Mouse (Mus musculus): ENCODE measurements at regions not wholly inside any gene's neighbourhood (a gene's known extent, or its start where the extent isn't known, plus 50 kb on each side); places are given as distances from the start of the nearest gene placed in this dataset.

GRCm38 (mm10) chr6:140890591-140890990, 161.5 kb downstream of the Gm11077 start:
- Histone ChIP-seq H3K27me3 (ENCODE audit: control insufficient read depth in 1 of 2, insufficient read depth in 2 of 2, low read length in 2 of 2) (no peaks in the 10 kb centered on the region), H3K79me2 (ENCODE audit: control insufficient read depth, insufficient read depth, low read length, poor library complexity) (no peaks in the 10 kb centered on the region), H3K4me1 (ENCODE audit: control insufficient read depth in 1 of 2, insufficient read depth in 2 of 2, low read length in 2 of 2) (no peaks in the 10 kb centered on the region), H3K36me3 (ENCODE audit: control insufficient read depth in 1 of 2, insufficient read depth in 2 of 2, low read length in 2 of 2) (no peaks in the 10 kb centered on the region), H3K9me3 (replicated peaks; ENCODE audit: insufficient read depth, low read length) (no peaks in the 10 kb centered on the region), H3K9ac (ENCODE audit: control insufficient read depth, low read depth, low read length, poor library complexity, severe bottlenecking) (no peak overlapping the region), H3K27ac (ENCODE audit: control insufficient read depth, low read depth, low read length) (no peak overlapping the region), H3K4me3 (ENCODE audit: control insufficient read depth in 1 of 2, insufficient read depth in 1 of 2, low read depth in 2 of 2, low read length in 2 of 2) (no peak overlapping the region)
- no peak for DNase-seq (ENCODE audit: low read depth, low spot score)
- TF ChIP-seq E2F4 (IDR thresholded peaks at IDR 0.05; ENCODE audit: borderline replicate concordance, low read depth, low read length) (no peak), MAX (IDR thresholded peaks at IDR 0.05; ENCODE audit: low read length) (no peak), JUND (IDR thresholded peaks at IDR 0.05; ENCODE audit: low read depth, low read length) (no peak), MYB (IDR thresholded peaks at IDR 0.05; ENCODE audit: low read depth, low read length) (no peak), GABPA (IDR thresholded peaks at IDR 0.05; ENCODE audit: low read depth, low read length) (no peak), EP300 (IDR thresholded peaks at IDR 0.05; ENCODE audit: low read depth in 1 of 2, low read length in 2 of 2) (no peak), ETS1 (IDR thresholded peaks at IDR 0.05; ENCODE audit: low read depth, low read length) (no peak), TAL1 (IDR thresholded peaks at IDR 0.05; ENCODE audit: low read length) (no peak), MEF2A (IDR thresholded peaks at IDR 0.05; ENCODE audit: extremely low read depth, insufficient replicate concordance, low read depth, low read length, poor library complexity, severe bottlenecking) (no peak), USF1 (IDR thresholded peaks at IDR 0.05; ENCODE audit: low read depth, low read length) (no peak), USF2 (IDR thresholded peaks at IDR 0.05; ENCODE audit: borderline replicate concordance in 1 of 2, insufficient read depth in 1 of 2, low read depth in 1 of 2, low read length in 2 of 2) (no peak), TCF12 (IDR thresholded peaks at IDR 0.05; ENCODE audit: low read depth, low read length) (no peak), ZC3H11A (IDR thresholded peaks at IDR 0.05; ENCODE audit: low read depth, low read length) (no peak), RAD21 (IDR thresholded peaks at IDR 0.05; ENCODE audit: low read depth, low read length) (no peak), POLR2AphosphoS2 (IDR thresholded peaks at IDR 0.05; ENCODE audit: low read length) (no peak), BHLHE40 (IDR thresholded peaks at IDR 0.05; ENCODE audit: borderline replicate concordance, low read depth, low read length) (no peak), ZKSCAN1 (IDR thresholded peaks at IDR 0.05; ENCODE audit: low read depth, low read length) (no peak)

GRCm38 (mm10) chr6:140894467-140894866, 165.4 kb downstream of the Gm11077 start:
- Histone ChIP-seq H3K9ac (ENCODE audit: control insufficient read depth, low read depth, low read length, poor library complexity, severe bottlenecking) (no peak overlapping the region), H3K79me2 (ENCODE audit: control insufficient read depth, insufficient read depth, low read length, poor library complexity) (no peaks in the 10 kb centered on the region), H3K9me3 (replicated peaks; ENCODE audit: insufficient read depth, low read length) (no peaks in the 10 kb centered on the region), H3K27ac (ENCODE audit: control insufficient read depth, low read depth, low read length) (no peak overlapping the region), H3K4me1 (ENCODE audit: control insufficient read depth in 1 of 2, insufficient read depth in 2 of 2, low read length in 2 of 2) (no peaks in the 10 kb centered on the region), H3K27me3 (ENCODE audit: control insufficient read depth in 1 of 2, insufficient read depth in 2 of 2, low read length in 2 of 2) (no peaks in the 10 kb centered on the region), H3K4me3 (ENCODE audit: control insufficient read depth in 1 of 2, insufficient read depth in 1 of 2, low read depth in 2 of 2, low read length in 2 of 2) (no peak overlapping the region), H3K36me3 (ENCODE audit: control insufficient read depth in 1 of 2, insufficient read depth in 2 of 2, low read length in 2 of 2) (no peaks in the 10 kb centered on the region)
- TF ChIP-seq MEF2A (IDR thresholded peaks at IDR 0.05; ENCODE audit: extremely low read depth, insufficient replicate concordance, low read depth, low read length, poor library complexity, severe bottlenecking), result no peak
- no peak for TF ChIP-seq ZMIZ1 (IDR thresholded peaks at IDR 0.05; ENCODE audit: low read depth, low read length)
- TF ChIP-seq GABPA (IDR thresholded peaks at IDR 0.05; ENCODE audit: low read depth, low read length), result no peak
- no peak for TF ChIP-seq GATA1 (IDR thresholded peaks at IDR 0.05; ENCODE audit: low read depth, low read length)
- TF ChIP-seq ZKSCAN1 (IDR thresholded peaks at IDR 0.05; ENCODE audit: low read depth, low read length), result no peak
- no peak for TF ChIP-seq E2F4 (IDR thresholded peaks at IDR 0.05; ENCODE audit: borderline replicate concordance, low read depth, low read length)
- TF ChIP-seq NELFE (IDR thresholded peaks at IDR 0.05; ENCODE audit: low read depth, low read length), result no peak
- TF ChIP-seq MAFK (IDR thresholded peaks at IDR 0.05; ENCODE audit: borderline replicate concordance, low read depth, low read length), result no peak
- TF ChIP-seq UBTF (IDR thresholded peaks at IDR 0.05; ENCODE audit: borderline replicate concordance, insufficient read depth, low read depth, low read length), result no peak
- TF ChIP-seq RCOR1 (IDR thresholded peaks at IDR 0.05; ENCODE audit: low read depth, low read length), result no peak
- TF ChIP-seq POLR2AphosphoS2 (IDR thresholded peaks at IDR 0.05; ENCODE audit: low read length), result no peak
- TF ChIP-seq ZC3H11A (IDR thresholded peaks at IDR 0.05; ENCODE audit: low read depth, low read length), result no peak
- no peak for TF ChIP-seq MAX (IDR thresholded peaks at IDR 0.05; ENCODE audit: low read length)
- no peak for TF ChIP-seq USF1 (IDR thresholded peaks at IDR 0.05; ENCODE audit: low read depth, low read length)
- no peak for TF ChIP-seq MXI1 (IDR thresholded peaks at IDR 0.05; ENCODE audit: low read depth, low read length)
- no peak for TF ChIP-seq KAT2A (conservative IDR thresholded peaks at IDR 0.05; ENCODE audit: low read depth, low read length)
- no peak for TF ChIP-seq CHD2 (IDR thresholded peaks at IDR 0.05; ENCODE audit: low read length)
- no peak for TF ChIP-seq TBP (IDR thresholded peaks at IDR 0.05; ENCODE audit: low read depth, low read length)
- DNase-seq (ENCODE audit: low read depth, low spot score), result no peak

All from MEL (cell line).